Mouse (Mus musculus): ENCODE measurements around the gene Cyp4f16.
"Not testable (repeated sequence)": the region's sequence is repeated elsewhere in the genome, so short reads cannot be mapped to it uniquely, and the experiment has no call there.

DNA sequence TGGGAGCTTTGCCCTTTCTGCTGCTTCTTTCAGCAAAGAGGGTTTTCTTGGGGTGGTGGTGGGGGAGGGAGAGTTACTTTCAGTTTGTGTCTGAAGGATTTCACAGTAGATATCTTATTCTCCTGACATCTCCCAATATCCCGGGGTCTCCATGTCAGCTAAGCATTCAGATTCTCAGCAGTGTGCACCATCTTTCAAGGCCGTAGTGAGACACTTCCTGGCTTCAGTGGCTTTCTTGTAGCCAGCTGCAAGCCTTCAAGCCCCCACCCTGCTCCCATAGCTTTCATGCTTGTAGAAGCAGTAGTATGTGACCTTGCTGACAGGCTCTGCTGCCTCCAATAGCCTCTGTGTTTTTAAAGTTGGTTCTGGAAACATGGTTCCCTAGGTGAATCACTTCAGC, 36.9 kb downstream of the Cyp4f16 start:
- TF ChIP-seq CTCF (IDR thresholded peaks at IDR 0.05; ENCODE audit: control insufficient read depth, insufficient read depth, insufficient read length); MAX (IDR thresholded peaks at IDR 0.05); USF1 (IDR thresholded peaks at IDR 0.05; ENCODE audit: low read depth); MYOG (IDR thresholded peaks at IDR 0.05; ENCODE audit: control insufficient read depth, extremely low read depth, insufficient read length); CEBPB (IDR thresholded peaks at IDR 0.05; ENCODE audit: low read depth); MYOD1 (IDR thresholded peaks at IDR 0.05; ENCODE audit: control insufficient read depth, insufficient read length, low read depth): not testable (repeated sequence)

Data from C2C12 (cell line).